Mouse (Mus musculus): Measurements from ENCODE around the gene Bbx.

GRCm38 (mm10) chr16:50160418-50161271 is 271.5 kb downstream of the Bbx start:
- no peak for TF ChIP-seq CTCF (IDR thresholded peaks at IDR 0.05; ENCODE audit: extremely low read depth, insufficient read depth, low read length)
- TF ChIP-seq POLR2A (IDR thresholded peaks at IDR 0.05; ENCODE audit: extremely low read depth, insufficient read depth, low read length): no peak
